29 mouse cellular contexts compared by ENCODE assay signal in genomic region chr10:23332768-23333167, GRCm38 (mm10). TPM values are rescaled to one million over a fixed set of nuclear protein-coding genes. Genes with fewer than 3 reads are reported as not detected.
"Had no signal": no experiment of that assay in that cellular context is flagged by ENCODE, and none has a peak within 500 bp of the region (broad histone marks: within the 10 kb centered on the region; RNA-seq: fewer than 3 reads in every experiment).

No protein-coding gene starts in this region.

- H3K4me2 ChIP-seq: embryonic facial prominence, embryonic 12.5 days; embryonic facial prominence, embryonic 13.5 days; embryonic facial prominence, embryonic 15.5 days; forebrain, embryonic 12.5 days; forebrain, embryonic 13.5 days; forebrain, embryonic 15.5 days had no signal

- H3K27ac ChIP-seq: embryonic facial prominence, embryonic 12.5 days; embryonic facial prominence, embryonic 13.5 days; embryonic facial prominence, embryonic 15.5 days; forebrain, embryonic 10.5 days; forebrain, embryonic 12.5 days; forebrain, embryonic 13.5 days; forebrain, embryonic 15.5 days; gastrocnemius, adult 2 months; heart, adult 2 months had no signal

- H3K4me3 ChIP-seq: embryonic facial prominence, embryonic 12.5 days; embryonic facial prominence, embryonic 13.5 days; embryonic facial prominence, embryonic 15.5 days; erythroblast, embryonic 14.5 days; forebrain, embryonic 10.5 days; forebrain, embryonic 12.5 days; forebrain, embryonic 13.5 days; forebrain, embryonic 15.5 days; gastrocnemius, adult 2 months; heart, adult 2 months had no signal

- H3K27me3 ChIP-seq: embryonic facial prominence, embryonic 12.5 days; embryonic facial prominence, embryonic 13.5 days; embryonic facial prominence, embryonic 15.5 days; forebrain, embryonic 12.5 days; forebrain, embryonic 13.5 days; forebrain, embryonic 15.5 days had no signal

- H3K36me3 ChIP-seq: embryonic facial prominence, embryonic 12.5 days; embryonic facial prominence, embryonic 13.5 days; embryonic facial prominence, embryonic 15.5 days; forebrain, embryonic 10.5 days; forebrain, embryonic 12.5 days; forebrain, embryonic 15.5 days had no signal

- H3K9ac ChIP-seq: embryonic facial prominence, embryonic 12.5 days; embryonic facial prominence, embryonic 13.5 days; embryonic facial prominence, embryonic 15.5 days; forebrain, embryonic 12.5 days; forebrain, embryonic 13.5 days; forebrain, embryonic 15.5 days; forebrain, postnatal 0 days had no signal

- H3K9me3 ChIP-seq: embryonic facial prominence, embryonic 12.5 days; embryonic facial prominence, embryonic 13.5 days; embryonic facial prominence, embryonic 15.5 days; forebrain, embryonic 10.5 days; forebrain, embryonic 12.5 days; forebrain, embryonic 13.5 days; forebrain, embryonic 15.5 days had no signal

- DNase-seq: cerebellum, adult 18-20 months; cerebellum, adult 2 months; cerebellum, adult 8-10 months; cerebellum, adult 9-10 months; cerebellum, adult 9-11 months; cerebellum, postnatal 10 days; cerebellum, postnatal 14 days; cerebellum, postnatal 25 days; cerebellum, postnatal 36 days; embryo, embryonic 11 days; forebrain, postnatal 0 days; gastrocnemius, adult 2 months; gastrocnemius, postnatal 10 days; gastrocnemius, postnatal 14 days; gastrocnemius, postnatal 25 days; gastrocnemius, postnatal 36 days; heart, adult 11 months; heart, adult 18-20 months; heart, adult 2 months had no signal

- ATAC-seq: forebrain, embryonic 13.5 days; forebrain, embryonic 14.5 days; forebrain, embryonic 15.5 days; forebrain, embryonic 16.5 days; forebrain, postnatal 0 days had no signal

RNA-seq across cellular contexts. Expression of gene Eya4, which starts 17.8 kb away (rescaled TPM):
- polyA plus RNA-seq: erythroblast, embryonic 14.5 days had no signal
